Mouse (Mus musculus): ENCODE measurements around the gene Dazap2.
"Not testable (repeated sequence)": the region's sequence is repeated elsewhere in the genome, so short reads cannot be mapped to it uniquely, and the experiment has no call there.

Dazap2 gene

DNA sequence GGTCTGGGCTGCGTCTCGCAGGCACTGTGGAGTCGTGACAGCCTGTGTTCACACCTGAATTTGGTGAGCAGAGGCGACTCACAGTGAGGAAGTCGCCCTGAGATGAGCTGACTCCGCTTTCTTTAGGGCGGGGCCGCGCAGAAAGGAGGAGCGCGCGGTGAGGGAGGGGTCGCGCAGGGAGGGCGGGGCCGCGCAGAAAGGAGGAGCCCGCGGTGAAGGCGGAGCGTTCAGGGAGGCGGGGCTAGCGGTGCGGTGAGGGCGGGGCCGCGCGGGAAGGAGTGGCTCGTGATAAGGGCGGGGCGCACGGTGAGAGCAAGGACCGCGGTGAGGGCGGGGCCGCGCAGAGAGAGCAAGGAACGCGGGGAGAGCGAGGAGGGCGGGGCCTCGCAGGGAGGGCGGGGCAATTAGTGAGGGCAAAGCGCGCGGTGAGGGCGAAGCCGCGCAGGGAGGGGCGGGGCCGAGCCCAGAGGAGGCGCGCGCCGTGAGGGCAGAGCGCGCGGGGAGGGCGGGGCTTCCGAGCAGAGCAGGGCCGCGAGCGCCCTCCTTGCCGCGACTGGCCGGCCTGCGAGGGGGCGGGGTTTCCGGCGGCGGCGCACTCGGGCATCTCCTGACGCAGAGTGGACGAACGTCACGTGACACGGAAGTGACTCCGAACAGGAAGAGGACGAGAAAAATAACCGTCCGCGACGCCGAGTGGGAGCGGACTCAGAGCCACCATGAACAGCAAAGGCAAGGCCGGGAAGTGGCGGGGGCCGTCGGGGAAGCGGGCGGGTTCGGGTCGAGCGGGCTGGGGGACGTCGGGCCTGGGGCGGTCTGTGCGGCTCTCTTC, at the start of gene Dazap2:
Dazap2 (plus strand) TSS at position 354 of the 829 bp plus-strand sequence.
- DNase-seq: peak; percentile 98

DNA sequence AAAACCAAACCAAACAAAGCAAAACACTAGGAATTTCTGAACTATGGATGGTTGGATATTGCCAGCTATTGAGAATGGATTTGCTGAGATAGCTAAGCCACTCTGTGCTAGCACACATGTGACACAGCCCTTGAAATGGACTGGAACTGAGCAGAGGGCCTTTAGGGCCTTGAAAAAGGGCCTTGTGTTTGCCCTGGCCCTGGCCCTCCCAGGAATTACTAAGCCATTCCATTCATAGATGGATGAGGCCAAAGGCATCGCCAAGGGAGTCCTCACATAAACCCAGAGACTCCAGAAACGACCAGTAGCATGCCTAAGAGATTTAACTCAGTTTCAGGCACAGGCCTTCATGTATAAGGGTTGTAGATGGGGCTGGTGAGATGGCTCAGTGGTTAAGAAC, 48.6 kb upstream of the Dazap2 start:
- DNase-seq: no peak

DNA sequence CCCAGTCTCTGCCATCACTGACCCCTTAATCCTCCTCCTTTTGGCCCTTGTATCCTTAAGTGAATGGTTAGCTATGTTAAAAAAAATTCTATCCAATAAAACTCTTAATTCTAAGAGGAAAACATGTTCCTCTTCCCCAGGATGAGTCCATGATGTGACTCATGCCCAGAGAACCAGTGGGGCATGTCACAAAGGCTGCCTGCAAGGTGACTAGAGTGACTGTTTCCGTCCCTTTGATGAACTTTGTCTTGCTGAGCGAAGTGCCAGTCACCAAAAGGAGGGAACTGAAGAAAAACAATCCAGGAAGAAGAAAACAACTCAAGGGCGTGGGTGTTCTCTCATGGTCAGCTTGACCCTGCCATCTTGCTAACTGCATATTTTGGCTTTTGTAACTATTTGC, 45.9 kb upstream of the Dazap2 start:
- DNase-seq: no peak

GRCm38 (mm10) chr15:100573946-100574345, 41.2 kb upstream of the Dazap2 start:
- DNase-seq: no peak

DNA sequence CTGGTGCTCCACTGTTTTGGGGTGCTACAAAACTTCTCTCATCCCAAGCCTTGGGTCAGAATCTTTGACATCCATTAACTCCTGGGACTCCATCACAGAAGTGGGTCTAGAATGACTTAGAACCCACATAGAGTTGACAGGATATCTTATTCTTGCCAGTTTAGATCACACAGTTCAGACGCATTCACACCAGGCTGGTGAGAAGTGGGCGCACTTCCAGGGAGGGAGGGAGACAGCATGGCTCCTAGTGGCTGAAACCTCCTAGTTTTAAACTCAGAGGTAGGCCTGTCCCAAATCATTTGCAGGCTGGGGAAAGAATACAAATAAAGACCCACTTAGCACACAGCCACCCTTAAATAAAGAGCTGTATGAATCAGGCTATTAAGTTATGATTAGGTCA, 40.8 kb upstream of the Dazap2 start:
- no peak for DNase-seq

DNA sequence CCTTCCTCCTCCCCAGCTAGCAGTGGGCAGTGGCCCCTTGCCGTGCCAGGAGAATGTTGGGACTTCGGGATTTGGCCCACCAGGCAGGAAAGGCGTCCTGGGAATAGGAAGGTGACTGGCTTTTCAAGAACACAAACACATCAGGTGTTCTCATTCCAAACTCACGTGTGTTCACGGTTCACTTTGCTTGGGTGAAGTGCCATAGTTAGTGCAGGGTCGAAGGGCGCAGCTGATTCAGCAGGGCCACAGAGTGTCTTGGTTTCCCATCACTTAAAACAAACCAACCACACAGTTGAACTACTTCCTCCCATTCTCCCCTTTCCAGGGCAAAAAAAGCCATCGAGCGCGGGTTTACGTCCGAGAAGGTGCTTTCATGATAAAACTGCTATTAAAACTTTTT, 39.8 kb upstream of the Dazap2 start:
- DNase-seq: no peak

DNA sequence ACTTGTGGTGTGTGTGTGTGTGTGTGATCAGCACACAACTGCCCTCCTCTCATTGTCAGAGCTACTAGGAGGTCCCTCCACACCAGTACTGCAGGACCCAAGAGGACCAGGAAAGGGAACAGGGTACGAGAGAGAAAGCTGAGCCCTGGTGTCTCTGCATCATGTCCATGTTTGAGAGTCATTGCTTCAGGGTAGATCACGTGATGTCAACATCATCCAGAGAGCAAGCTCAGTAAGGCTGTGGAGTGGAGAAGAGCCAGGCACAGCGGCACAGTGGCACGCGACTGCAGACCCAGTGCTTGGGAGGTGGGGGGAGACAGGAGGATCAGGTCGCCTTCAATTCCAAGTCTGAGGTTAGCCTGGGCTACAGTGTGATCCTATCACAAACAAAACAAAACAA, 38.8 kb upstream of the Dazap2 start:
- DNase-seq: no peak

DNA sequence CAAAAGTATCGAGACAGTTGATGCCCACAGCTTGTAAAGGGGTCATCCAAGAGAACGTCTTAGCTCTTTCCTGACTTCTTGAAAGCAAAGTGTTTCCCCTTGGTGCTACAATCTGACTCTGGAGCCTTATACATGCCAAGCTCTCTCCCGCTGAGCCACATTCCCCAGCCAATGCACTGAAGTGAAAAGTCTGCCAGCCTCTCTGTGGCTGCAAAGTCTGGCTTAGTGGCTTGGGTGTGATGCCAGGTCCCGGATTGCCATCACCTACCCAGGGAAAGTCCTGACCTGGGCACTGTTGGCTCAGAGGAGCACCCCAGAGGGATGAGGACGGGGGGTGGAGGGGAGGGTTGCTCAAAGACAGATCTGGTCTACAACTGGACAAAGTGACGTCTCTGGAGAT, 38.3 kb upstream of the Dazap2 start:
- DNase-seq: no peak

DNA sequence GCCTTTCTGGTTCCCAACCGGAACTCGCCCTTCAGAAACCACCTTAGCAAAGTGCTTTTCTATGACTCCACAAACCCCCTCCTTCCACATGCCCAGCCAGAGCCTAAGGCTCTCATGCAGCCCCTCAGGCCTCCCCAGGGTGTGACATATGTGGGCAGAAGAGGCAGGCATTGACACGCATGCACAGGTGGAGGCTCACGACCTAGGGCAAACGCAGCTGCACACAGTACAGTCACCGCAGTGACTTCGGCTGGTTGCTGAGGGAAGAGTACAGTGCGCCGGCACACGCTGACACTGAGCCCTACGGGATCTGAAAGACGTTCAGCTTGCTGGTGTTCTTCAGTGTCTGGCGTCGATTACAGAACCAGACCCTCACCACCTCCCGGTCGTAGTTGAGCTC, 37.2 kb upstream of the Dazap2 start:
- DNase-seq: no peak

- DNase-seq: no peak
Observed at GRCm38 (mm10) chr15:100580108-100580507, 35.0 kb upstream of the Dazap2 start.

DNA sequence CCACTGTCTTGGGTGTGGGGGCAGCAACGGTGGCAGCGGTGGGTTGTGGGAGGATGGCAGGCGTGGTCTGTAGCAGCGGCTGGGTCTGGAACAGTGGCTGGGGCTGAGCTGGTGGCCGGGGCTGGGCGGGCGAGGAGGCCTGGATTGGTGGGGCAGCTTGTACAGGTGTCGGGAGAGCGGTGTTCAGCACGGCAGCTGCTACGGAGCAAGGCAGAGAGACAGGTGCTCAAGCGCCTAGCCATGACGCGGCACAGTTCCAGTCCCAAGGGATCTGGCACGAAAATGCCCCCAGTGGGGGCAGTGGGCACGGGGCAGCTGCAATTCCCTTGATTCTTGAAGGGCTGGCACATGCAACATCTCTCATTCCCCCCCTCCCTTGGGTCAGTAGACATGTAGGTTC, 29.2 kb upstream of the Dazap2 start:
- no peak for DNase-seq

DNA sequence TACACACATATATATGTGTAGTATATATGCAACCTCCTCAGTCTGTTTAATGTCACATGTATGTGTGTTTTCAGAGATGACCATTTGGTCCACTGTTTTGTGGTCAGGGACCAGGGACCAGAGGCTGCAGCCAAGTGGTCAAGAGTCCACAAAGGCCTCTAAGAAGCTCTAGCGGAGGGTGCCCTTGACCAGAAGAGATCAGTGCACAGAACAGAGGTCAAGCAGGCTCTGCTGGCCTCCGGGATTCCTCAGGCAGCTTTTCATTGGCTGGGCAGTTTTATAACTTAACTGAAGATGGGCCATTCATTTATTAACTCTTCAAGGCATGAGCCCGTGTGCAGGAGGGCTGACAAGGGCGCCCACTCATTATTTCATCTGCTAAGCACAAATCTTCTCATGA, 28.0 kb upstream of the Dazap2 start:
- no peak for DNase-seq

GRCm38 (mm10) chr15:100588297-100588696, 26.9 kb upstream of the Dazap2 start:
- DNase-seq: no peak

DNA sequence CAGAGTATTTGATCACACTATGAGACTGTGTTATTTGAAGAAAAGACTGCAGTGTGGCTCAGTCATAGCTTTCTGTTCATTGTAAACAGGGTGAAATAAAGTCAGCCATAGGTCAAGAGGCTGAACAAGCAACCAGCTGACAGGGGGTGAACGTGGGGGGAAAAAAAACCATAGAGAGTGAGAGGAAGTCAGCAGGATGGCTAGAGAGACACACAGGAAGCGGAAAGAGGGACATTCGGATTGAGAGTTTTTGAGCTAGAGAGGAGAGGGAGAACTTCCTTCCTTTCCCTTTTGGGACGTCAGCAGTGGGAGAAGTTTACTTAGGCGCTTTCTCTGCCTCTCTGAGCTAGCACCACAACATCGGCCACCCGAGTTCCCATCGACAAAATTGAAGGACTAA, 24.7 kb upstream of the Dazap2 start:
- no peak for DNase-seq

- DNase-seq: no peak
Observed at GRCm38 (mm10) chr15:100592817-100593216, 22.3 kb upstream of the Dazap2 start.

DNA sequence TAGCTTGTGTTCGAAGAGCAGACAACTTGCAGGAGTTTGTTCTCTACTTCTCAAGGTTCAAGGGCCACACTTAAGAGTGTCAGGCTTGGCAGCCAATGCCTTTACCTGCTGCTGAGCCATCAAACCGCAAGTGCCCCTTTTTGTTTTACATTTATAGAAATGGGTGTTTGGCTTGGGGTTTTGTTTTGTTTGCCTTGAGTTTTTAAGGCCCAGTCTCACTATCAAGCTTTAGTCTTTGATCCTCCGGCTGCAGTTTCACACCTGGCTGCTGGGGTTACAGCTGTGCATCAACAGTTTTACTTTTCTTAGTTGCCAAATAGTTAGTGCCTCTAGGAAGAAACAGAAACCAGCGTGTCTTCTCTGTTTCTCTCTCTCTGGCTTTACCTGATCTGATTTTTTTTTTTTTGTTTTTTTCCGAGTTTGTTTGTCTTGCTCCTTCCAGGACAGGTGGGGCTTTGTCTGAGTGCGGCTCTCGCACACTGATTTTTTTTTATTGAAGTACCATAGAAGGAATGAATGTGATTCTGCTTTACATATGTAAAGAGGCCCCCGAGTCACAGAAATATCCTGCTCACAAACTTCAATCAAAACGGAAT, 16.8 kb upstream of the Dazap2 start:
- no peak for DNase-seq

DNA sequence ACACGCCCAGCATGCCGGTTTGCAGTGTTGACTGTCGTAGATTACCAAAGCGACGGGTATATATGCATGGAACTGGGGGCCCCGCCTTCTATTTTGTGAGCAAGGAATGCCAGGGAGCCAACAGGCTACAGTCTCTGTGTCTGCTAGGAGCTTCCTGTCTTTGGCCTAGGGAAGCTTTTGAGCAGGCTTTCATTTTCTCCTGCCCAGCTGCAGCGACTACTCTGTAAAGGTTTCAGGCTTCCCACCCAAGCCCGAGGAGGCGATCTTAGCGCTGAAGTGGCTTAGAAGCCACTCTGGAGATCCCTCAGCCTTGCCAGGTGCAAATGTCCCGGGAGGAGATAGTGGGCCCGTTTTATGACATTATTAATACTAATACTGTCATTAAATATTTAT, 16.3 kb upstream of the Dazap2 start:
- peak; percentile 43 for DNase-seq

- peak; percentile 45 for DNase-seq
Observed at GRCm38 (mm10) chr15:100599276-100600046, 15.7 kb upstream of the Dazap2 start, which contains the start of gene Pou6f1. TSS of gene Pou6f1 (minus strand) at chr15:100599984.

- DNase-seq: peak; percentile 80
Observed at GRCm38 (mm10) chr15:100600047-100600695, 15.0 kb upstream of the Dazap2 start.

DNA sequence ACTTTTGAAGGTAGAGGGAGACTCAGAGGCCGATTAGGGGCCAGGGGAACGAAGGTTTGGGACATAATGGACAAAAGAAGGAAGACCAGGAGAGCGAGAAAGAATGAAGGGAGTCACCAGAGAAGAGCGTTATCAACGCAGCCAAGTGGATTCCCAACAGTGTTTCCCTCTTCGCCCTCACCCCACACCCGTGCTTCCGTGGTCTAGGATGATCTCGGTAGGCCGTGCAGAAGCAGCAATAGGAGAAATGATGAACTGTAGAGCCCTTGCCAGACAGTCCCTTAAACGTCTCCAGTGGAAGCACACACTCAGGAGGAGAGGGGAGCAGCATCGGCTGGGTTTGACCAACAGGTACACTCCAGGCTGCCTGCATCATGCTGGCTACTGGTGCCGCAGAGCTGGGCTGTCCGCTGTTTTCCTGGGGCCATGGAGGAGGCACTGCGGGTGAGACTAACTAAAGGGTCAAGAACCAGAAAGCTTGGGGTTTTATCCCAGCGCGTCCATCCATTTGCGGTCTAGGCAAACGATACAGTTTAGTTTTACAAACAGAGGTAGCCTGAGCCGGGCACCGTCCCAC, 14.4 kb upstream of the Dazap2 start:
- no peak for DNase-seq

- no peak for DNase-seq
Observed at GRCm38 (mm10) chr15:100601669-100602068, 13.5 kb upstream of the Dazap2 start.

GRCm38 (mm10) chr15:100606677-100607076, 8.5 kb upstream of the Dazap2 start:
- DNase-seq: not testable (repeated sequence)

GRCm38 (mm10) chr15:100611951-100612350, 3.2 kb upstream of the Dazap2 start:
- no peak for DNase-seq

Measured in right cerebral cortex, postnatal 25 days (tissue).